Mouse (Mus musculus) adrenal gland, adult 10 weeks (tissue): ENCODE measurements around the gene Serf2. TPM values are rescaled to one million over a fixed set of nuclear protein-coding genes. Genes with fewer than 3 reads are reported as not detected.

Source experiments
- polyA plus RNA-seq: library from polyadenylated mRNA; stranded (reverse); fragments of 350-450 nt; fragmentation: Illumina TruSeq; extraction: RNeasy Lipid Tissue Mini Kit (QIAGEN cat#74804); gene quantifications from one replicate; pipeline ENCODE4 v1.2.3, GENCODE M21; 2014; ENCODE audit warnings: low read depth, low replicate concordance

Serf2 gene
- polyA plus RNA-seq = 98.5 TPM

GRCm38 (mm10) chr2:121448739-121449535, at the start of gene Serf2:
Gene Serf2 (plus strand): TSS chr2:121449195.

GRCm38 (mm10) chr2:121413387-121414042, 35.5 kb upstream of the Serf2 start, which contains the start of the genes Pdia3 and Catsper2:
Gene Pdia3 (plus strand): TSS chr2:121413775.
Gene Catsper2 (minus strand): TSS chr2:121413792.

GRCm38 (mm10) chr2:121444178-121444577, 4.8 kb upstream of the Serf2 start, which contains the start of gene Ell3:
Gene Ell3 (minus strand): TSS chr2:121444278.

GRCm38 (mm10) chr2:121452990-121453389, 4.0 kb downstream of the Serf2 start, which contains the start of gene Hypk:
Gene Hypk (plus strand): TSS chr2:121453290.

GRCm38 (mm10) chr2:121456692-121457642, 8.0 kb downstream of the Serf2 start, which contains the start of gene Serinc4:
Gene Serinc4 (minus strand): TSS chr2:121456781.

GRCm38 (mm10) chr2:121473301-121474179, 24.5 kb downstream of the Serf2 start, which contains the start of gene Mfap1b:
Gene Mfap1b (minus strand): TSS chr2:121474067.

GRCm38 (mm10) chr2:121505942-121506882, 57.2 kb downstream of the Serf2 start, which contains the start of the genes Mfap1a and Wdr76:
Gene Mfap1a (minus strand): TSS chr2:121506665.
Gene Wdr76 (plus strand): TSS chr2:121506723.

Other genes starting within 250 kb of the Serf2 start
- 25.2 TPM for gene Trp53bp1, start 177.8 kb upstream of the Serf2 start, polyA plus RNA-seq
- gene Map1a, start 159.6 kb upstream of the Serf2 start, polyA plus RNA-seq = 1.2 TPM
- gene Ppip5k1, start 93.8 kb upstream of the Serf2 start, polyA plus RNA-seq = 9.6 TPM
- 1.8 TPM for gene Ckmt1, start 91.5 kb upstream of the Serf2 start, polyA plus RNA-seq
- gene Strc, start 62.0 kb upstream of the Serf2 start, polyA plus RNA-seq = not detected
- gene Pdia3, start 35.4 kb upstream of the Serf2 start, polyA plus RNA-seq = 1,612 TPM
- 1.4 TPM for gene Catsper2, start 35.4 kb upstream of the Serf2 start, polyA plus RNA-seq
- 0.82 TPM for gene Ell3, start 4.9 kb upstream of the Serf2 start, polyA plus RNA-seq
- 45.5 TPM for gene Hypk, start 4.1 kb downstream of the Serf2 start, polyA plus RNA-seq
- gene Serinc4, start 7.6 kb downstream of the Serf2 start, polyA plus RNA-seq = not detected
- 80.1 TPM for gene Mfap1b, start 24.9 kb downstream of the Serf2 start, polyA plus RNA-seq
- gene Mfap1a, start 57.5 kb downstream of the Serf2 start, polyA plus RNA-seq = 93.0 TPM
- 6.3 TPM for gene Wdr76, start 57.5 kb downstream of the Serf2 start, polyA plus RNA-seq